Mouse (Mus musculus): ENCODE results near the gene Apc2. TPM values are rescaled to one million over a fixed set of nuclear protein-coding genes. Genes with fewer than 3 reads are reported as not detected.
A peak's percentile ranks its signal among the peaks of the same experiment; 100 is the strongest.

The Apc2 gene
- polyA plus RNA-seq, 1 experiment from 2014 or later: 0.12 TPM

DNA sequence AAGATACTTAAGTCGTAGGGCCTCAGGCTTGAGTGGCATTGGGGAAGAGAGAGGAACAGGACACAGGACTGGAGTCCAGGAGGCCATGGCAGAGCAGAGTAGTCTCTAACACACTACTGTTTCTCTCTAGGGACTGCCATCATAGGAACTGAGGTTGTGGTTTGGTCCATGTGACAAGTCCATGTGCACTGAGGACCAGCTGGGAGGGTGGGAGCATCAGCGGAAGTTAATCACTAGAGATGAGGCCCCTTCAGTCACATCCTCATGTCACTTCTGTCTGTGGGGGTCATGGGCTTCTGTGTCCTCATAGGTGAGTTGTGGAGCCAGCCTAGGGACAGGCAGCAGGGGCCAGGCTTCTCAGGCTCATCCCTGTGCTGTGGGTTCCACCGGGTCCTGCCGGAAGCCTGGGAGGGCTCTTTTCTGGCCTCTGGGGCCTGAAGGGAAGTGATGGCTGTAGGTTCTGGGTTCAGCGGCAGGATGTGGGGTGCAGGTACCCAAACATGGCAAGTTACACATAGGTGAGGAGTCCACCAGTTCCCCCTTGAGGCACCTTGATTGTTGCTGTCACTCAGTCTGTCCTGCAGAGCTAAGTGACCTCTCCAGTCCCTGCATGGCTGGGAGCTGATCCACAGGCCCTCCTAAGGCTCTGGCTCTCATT, 24.5 kb upstream of the Apc2 start:
- Histone ChIP-seq H3K27me3 (ENCODE audit: control insufficient read depth, insufficient read depth, low read depth, low read length) (no peaks in the 10 kb centered on the region), H3K4me2 (ENCODE audit: low read depth, low read length) (peak overlapping the region; percentile 61), H3K4me3 (ENCODE audit: low read depth, low read length) (peak overlapping the region; percentile 41), H3K4me1 (ENCODE audit: control insufficient read depth, low read depth, low read length) (peaks cover 68% of the 10 kb centered on the region), H3K9ac (ENCODE audit: low read depth, low read length) (peak overlapping the region; percentile 62), H3K36me3 (ENCODE audit: control insufficient read depth, insufficient read depth) (peaks cover 32% of the 10 kb centered on the region), H3K9me3 (replicated peaks; ENCODE audit: control insufficient read depth, low read length) (no peaks in the 10 kb centered on the region), H3K27ac (ENCODE audit: low read length) (peak overlapping the region; percentile 94)
- no peak for ATAC-seq (ENCODE audit: low read depth)
- 65% methylated on average over 5 of the region's 5 CpGs for WGBS (ENCODE audit: insufficient replicate concordance)

DNA sequence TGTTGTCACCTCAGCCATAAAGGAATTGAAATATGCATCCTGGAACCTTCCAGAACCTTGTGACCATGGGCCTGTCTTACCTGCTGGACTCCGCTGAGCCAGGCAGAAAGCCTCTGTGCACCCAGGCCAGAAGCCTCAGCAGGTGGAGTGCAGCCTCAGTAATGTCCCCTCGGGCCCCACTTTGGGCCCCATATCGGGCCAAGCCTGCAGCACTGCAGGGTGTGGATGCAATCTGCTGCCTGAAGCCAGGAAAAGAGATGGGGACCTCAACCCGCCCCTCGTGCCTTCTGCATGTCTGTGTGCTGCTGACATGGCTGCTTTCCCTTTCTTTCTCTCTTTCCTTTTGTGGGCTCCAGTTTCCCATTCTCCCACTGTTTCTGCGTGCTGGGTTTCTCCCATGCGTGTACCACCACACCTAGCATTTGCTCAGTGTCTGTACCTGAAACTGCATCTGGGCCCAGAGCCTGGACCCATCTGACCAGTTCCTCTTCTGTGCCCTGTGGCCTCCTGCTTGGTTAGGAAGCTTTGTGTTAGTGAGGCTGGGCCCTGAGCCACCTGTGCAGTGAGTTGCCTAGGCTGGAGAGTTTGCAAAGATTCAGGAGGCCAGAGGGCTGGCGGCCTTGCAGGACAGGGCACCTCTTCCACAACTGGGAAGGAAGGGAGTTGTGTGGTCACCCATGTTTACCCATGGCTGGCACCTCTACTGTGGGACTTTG, 23.7 kb upstream of the Apc2 start:
- WGBS (ENCODE audit: insufficient replicate concordance): 56% methylated on average over 8 of the region's 8 CpGs
- peak; percentile 49 for ATAC-seq (ENCODE audit: low read depth)
- Histone ChIP-seq H3K36me3 (ENCODE audit: control insufficient read depth, insufficient read depth) (peaks cover 36% of the 10 kb centered on the region), H3K9ac (ENCODE audit: low read depth, low read length) (peak overlapping the region; percentile 62), H3K9me3 (replicated peaks; ENCODE audit: control insufficient read depth, low read length) (no peaks in the 10 kb centered on the region), H3K27ac (ENCODE audit: low read length) (peak overlapping the region; percentile 94), H3K4me3 (ENCODE audit: low read depth, low read length) (peak overlapping the region; percentile 41), H3K27me3 (ENCODE audit: control insufficient read depth, insufficient read depth, low read depth, low read length) (no peaks in the 10 kb centered on the region), H3K4me2 (ENCODE audit: low read depth, low read length) (peak overlapping the region; percentile 61), H3K4me1 (ENCODE audit: control insufficient read depth, low read depth, low read length) (peaks cover 61% of the 10 kb centered on the region)

DNA sequence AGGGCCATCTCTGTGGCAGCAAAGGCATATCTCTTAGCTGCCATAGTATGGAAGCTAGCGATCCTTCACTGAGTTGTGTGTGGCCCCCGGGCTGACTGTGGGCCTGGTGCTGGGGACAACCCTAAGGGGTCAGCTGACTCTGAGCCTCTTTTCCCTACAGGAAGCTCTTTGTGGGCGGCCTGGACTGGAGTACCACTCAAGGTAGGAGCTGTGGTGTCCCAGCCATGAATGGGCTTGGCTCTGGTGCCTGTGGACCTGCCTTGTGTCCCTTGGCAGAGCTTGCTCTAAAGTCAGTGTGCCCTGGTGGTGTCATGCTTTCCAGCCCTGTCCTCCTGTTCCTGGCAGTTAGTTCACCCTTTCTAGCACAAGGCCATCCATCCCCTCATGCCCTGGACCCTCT, 21.9 kb upstream of the Apc2 start:
- Histone ChIP-seq H3K27me3 (ENCODE audit: control insufficient read depth, insufficient read depth, low read depth, low read length) (no peaks in the 10 kb centered on the region), H3K4me1 (ENCODE audit: control insufficient read depth, low read depth, low read length) (peaks cover 45% of the 10 kb centered on the region), H3K36me3 (ENCODE audit: control insufficient read depth, insufficient read depth) (peaks cover 51% of the 10 kb centered on the region), H3K4me2 (ENCODE audit: low read depth, low read length) (no peak overlapping the region), H3K9me3 (replicated peaks; ENCODE audit: control insufficient read depth, low read length) (no peaks in the 10 kb centered on the region), H3K4me3 (ENCODE audit: low read depth, low read length) (no peak overlapping the region), H3K9ac (ENCODE audit: low read depth, low read length) (0 out of 2 replicates have a peak overlapping the region, but pooled peaks have one; percentile 10), H3K27ac (ENCODE audit: low read length) (no peak overlapping the region)
- WGBS (ENCODE audit: insufficient replicate concordance): 74% methylated on average over 3 of the region's 3 CpGs
- no peak for ATAC-seq (ENCODE audit: low read depth)

DNA sequence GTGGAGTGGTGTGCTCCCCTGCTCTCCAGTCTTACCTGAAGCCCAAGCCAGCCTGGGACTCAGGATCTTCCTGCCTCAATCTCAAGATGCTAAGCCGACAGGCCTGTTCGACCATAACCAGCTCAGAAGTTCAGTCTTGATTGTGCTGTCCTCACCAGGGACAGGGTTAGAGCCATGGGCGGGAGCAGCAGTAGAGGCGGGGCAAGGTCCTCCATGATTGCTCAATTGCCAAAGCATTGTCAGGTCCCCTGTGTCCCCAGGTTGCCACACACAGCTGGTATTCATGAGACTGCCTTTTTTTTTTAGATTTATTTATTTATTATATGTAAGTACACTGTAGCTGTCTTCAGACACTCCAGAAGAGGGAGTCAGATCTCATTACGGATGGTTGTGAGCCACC, 19.5 kb upstream of the Apc2 start:
- Histone ChIP-seq H3K27ac (ENCODE audit: low read length) (peak overlapping the region; percentile 38; the same call in 1 of the 2 replicates), H3K36me3 (ENCODE audit: control insufficient read depth, insufficient read depth) (peaks cover 70% of the 10 kb centered on the region)

DNA sequence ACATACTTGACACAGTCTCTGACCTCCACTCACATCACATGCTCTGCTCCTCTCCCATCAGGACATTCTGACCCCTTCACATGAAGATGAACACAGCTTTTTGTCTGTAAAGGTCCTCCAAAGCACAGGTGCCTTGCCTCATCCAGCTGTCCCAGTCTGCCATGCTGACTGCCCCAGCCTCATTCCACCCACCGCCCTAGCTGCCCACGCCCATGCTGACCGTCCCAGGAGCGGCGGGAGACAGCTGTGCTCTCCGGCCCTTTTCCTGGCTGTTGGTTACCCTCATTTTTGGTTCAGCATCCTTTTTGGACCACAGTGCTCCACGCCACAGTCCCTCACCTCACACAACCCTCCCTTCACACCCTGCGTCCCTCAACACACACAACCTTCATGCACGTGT, 17.4 kb upstream of the Apc2 start:
- peaks cover 73% of the 10 kb centered on the region for H3K36me3 ChIP-seq (ENCODE audit: control insufficient read depth, insufficient read depth)
- no peak for ATAC-seq (ENCODE audit: low read depth)
- no peak overlapping the region for H3K27ac ChIP-seq (ENCODE audit: low read length)

More for the DNA sequence above, 19.5 kb upstream of the Apc2 start:
- peak; percentile 59 for ATAC-seq (ENCODE audit: low read depth)
- Histone ChIP-seq H3K9ac (ENCODE audit: low read depth, low read length) (no peak overlapping the region), H3K9me3 (replicated peaks; ENCODE audit: control insufficient read depth, low read length) (no peaks in the 10 kb centered on the region), H3K4me3 (ENCODE audit: low read depth, low read length) (no peak overlapping the region), H3K4me2 (ENCODE audit: low read depth, low read length) (no peak overlapping the region), H3K4me1 (ENCODE audit: control insufficient read depth, low read depth, low read length) (peaks cover 26% of the 10 kb centered on the region), H3K27me3 (ENCODE audit: control insufficient read depth, insufficient read depth, low read depth, low read length) (no peaks in the 10 kb centered on the region)
- WGBS (ENCODE audit: insufficient replicate concordance): 54% methylated on average over 4 of the region's 5 CpGs

DNA sequence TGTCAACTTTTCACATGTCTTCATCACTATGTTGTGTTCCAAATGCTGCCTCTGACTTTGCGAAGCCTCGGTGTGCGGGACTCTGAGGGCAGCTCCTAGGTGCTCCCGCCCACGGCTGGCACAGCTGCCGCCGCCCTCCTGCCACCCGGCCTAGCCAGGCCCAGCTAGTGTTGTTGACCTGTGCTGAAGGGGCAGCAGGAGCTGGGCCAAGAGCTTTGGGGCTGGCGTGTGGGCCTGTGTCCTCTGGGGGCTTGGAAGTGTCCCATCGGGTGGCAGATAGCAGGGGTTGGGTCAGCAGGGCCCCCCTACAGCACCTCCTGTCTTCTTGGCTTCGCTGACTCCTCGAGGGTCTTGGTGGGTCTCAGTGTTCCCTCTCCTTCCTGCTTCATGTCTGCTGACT, 16.5 kb upstream of the Apc2 start:
- no peak overlapping the region for H3K4me3 ChIP-seq (ENCODE audit: low read depth, low read length)
- no peak overlapping the region for H3K4me2 ChIP-seq (ENCODE audit: low read depth, low read length)
- H3K27me3 ChIP-seq (ENCODE audit: control insufficient read depth, insufficient read depth, low read depth, low read length): no peaks in the 10 kb centered on the region
- no peak overlapping the region for H3K27ac ChIP-seq (ENCODE audit: low read length)
- H3K9ac ChIP-seq (ENCODE audit: low read depth, low read length): no peak overlapping the region
- H3K9me3 ChIP-seq (replicated peaks; ENCODE audit: control insufficient read depth, low read length): no peaks in the 10 kb centered on the region
- H3K36me3 ChIP-seq (ENCODE audit: control insufficient read depth, insufficient read depth): peaks cover 73% of the 10 kb centered on the region
- WGBS (ENCODE audit: insufficient replicate concordance): 86% methylated on average over 12 of the region's 12 CpGs
- H3K4me1 ChIP-seq (ENCODE audit: control insufficient read depth, low read depth, low read length): peaks cover 11% of the 10 kb centered on the region
- no peak for ATAC-seq (ENCODE audit: low read depth)

More for the DNA sequence above, 17.4 kb upstream of the Apc2 start:
- Histone ChIP-seq H3K4me1 (ENCODE audit: control insufficient read depth, low read depth, low read length) (peaks cover 14% of the 10 kb centered on the region), H3K4me2 (ENCODE audit: low read depth, low read length) (no peak overlapping the region), H3K9me3 (replicated peaks; ENCODE audit: control insufficient read depth, low read length) (no peaks in the 10 kb centered on the region), H3K27me3 (ENCODE audit: control insufficient read depth, insufficient read depth, low read depth, low read length) (no peaks in the 10 kb centered on the region), H3K9ac (ENCODE audit: low read depth, low read length) (no peak overlapping the region), H3K4me3 (ENCODE audit: low read depth, low read length) (no peak overlapping the region)
- 92% methylated on average over 9 of the region's 9 CpGs for WGBS (ENCODE audit: insufficient replicate concordance)

DNA sequence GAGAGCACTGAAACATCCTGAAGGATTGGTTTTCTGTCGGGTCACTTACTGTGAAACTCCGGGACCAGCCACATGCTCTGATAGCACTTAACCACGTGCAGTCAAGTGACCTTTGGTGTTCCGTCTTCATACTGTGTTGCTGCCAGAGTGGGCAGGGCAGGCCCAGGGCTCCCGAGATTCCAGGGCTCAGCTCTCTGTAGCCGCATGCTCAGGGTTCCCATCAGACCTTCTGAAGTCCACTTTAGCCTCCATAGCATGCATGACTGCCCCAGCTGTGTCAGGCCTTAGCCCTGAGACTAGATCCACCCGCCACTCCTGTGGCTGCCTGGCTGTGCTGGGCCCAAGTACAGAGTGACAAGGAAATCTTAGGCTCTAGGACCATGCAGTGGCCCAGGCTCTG, 14.5 kb upstream of the Apc2 start:
- ATAC-seq (ENCODE audit: low read depth): peak; percentile 30; the same call in 1 of the 2 replicates
- 67% methylated on average over 7 of the region's 7 CpGs for WGBS (ENCODE audit: insufficient replicate concordance)

DNA sequence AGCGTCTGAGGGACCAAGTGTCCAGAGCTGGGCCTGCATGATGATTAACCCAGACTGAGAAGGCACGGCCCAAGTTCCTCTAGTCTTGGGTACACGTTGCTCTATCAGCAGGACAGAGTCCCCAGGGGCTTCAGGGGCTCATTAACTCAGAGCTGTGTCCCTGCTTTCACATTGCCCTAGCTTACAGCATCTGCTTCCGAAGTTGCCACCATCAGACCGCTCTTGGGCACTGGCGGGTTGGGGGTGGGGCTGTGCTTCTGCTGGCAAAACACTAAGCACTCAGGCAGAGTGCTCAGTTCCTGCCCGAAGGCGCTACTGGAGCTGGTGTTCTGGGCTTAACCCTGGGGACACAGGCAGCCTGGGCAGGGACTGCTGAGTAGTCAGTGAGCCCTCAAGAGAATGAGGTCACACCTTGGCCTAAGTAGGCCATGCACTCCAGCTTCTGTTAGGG, 13.8 kb upstream of the Apc2 start:
- peaks cover 7% of the 10 kb centered on the region for H3K4me1 ChIP-seq (ENCODE audit: control insufficient read depth, low read depth, low read length)
- H3K4me2 ChIP-seq (ENCODE audit: low read depth, low read length): no peak overlapping the region
- H3K36me3 ChIP-seq (ENCODE audit: control insufficient read depth, insufficient read depth): peaks cover 73% of the 10 kb centered on the region
- no peak overlapping the region for H3K4me3 ChIP-seq (ENCODE audit: low read depth, low read length)
- 80% methylated on average over 8 of the region's 8 CpGs for WGBS (ENCODE audit: insufficient replicate concordance)
- H3K9me3 ChIP-seq (replicated peaks; ENCODE audit: control insufficient read depth, low read length): no peaks in the 10 kb centered on the region
- peak; percentile 14; the same call in 1 of the 2 replicates for ATAC-seq (ENCODE audit: low read depth)
- no peak overlapping the region for H3K9ac ChIP-seq (ENCODE audit: low read depth, low read length)
- no peaks in the 10 kb centered on the region for H3K27me3 ChIP-seq (ENCODE audit: control insufficient read depth, insufficient read depth, low read depth, low read length)
- peak overlapping the region; percentile 2 for H3K27ac ChIP-seq (ENCODE audit: low read length)

More for the DNA sequence above, 14.5 kb upstream of the Apc2 start:
- H3K4me3 ChIP-seq (ENCODE audit: low read depth, low read length): no peak overlapping the region
- H3K4me2 ChIP-seq (ENCODE audit: low read depth, low read length): no peak overlapping the region
- H3K27ac ChIP-seq (ENCODE audit: low read length): peak overlapping the region; percentile 23; the same call in 1 of the 2 replicates
- no peak overlapping the region for H3K9ac ChIP-seq (ENCODE audit: low read depth, low read length)
- no peaks in the 10 kb centered on the region for H3K9me3 ChIP-seq (replicated peaks; ENCODE audit: control insufficient read depth, low read length)
- H3K36me3 ChIP-seq (ENCODE audit: control insufficient read depth, insufficient read depth): peaks cover 72% of the 10 kb centered on the region
- H3K27me3 ChIP-seq (ENCODE audit: control insufficient read depth, insufficient read depth, low read depth, low read length): no peaks in the 10 kb centered on the region
- H3K4me1 ChIP-seq (ENCODE audit: control insufficient read depth, low read depth, low read length): peaks cover 7% of the 10 kb centered on the region
